Mouse (Mus musculus) stomach, embryonic 16.5 days (tissue): Measurements from ENCODE around the gene Kpna2. TPM values are rescaled to one million over a fixed set of nuclear protein-coding genes. Genes with fewer than 3 reads are reported as not detected.

ENCODE experiments used
- ATAC-seq: fragments of 200-750 bp; cut with Nextera tagmentation; 2 replicates; pipeline ENCODE4 v1.8.0; 2017; ENCODE audit warnings: moderate number of reproducible peaks, moderate TSS enrichment; ENCODE audit not compliant: insufficient read depth, low FRiP score
- H3K27ac ChIP-seq: fragments of 300-500 bp; sonication (generic); 2 replicates; pipeline ENCODE4 v1.5.1; 2014; ENCODE audit warnings: low read length
- H3K27me3 ChIP-seq: fragments of 300-500 bp; sonication (generic); 2 replicates; pipeline ENCODE4 v1.6.1; 2014; ENCODE audit warnings: low read length, control low read depth, mixed read lengths; ENCODE audit not compliant: control insufficient read depth, insufficient read depth
- H3K36me3 ChIP-seq: fragments of 300-500 bp; sonication (generic); 2 replicates; pipeline ENCODE4 v1.6.1; 2014; ENCODE audit warnings: low read length; ENCODE audit not compliant: control insufficient read depth, insufficient read depth
- H3K4me1 ChIP-seq: fragments of 300-500 bp; sonication (generic); 2 replicates; pipeline ENCODE4 v1.6.1; 2014; ENCODE audit warnings: low read length, control low read depth, mixed read lengths; ENCODE audit not compliant: control insufficient read depth, insufficient read depth
- H3K4me2 ChIP-seq: fragments of 300-500 bp; sonication (generic); 2 replicates; pipeline ENCODE4 v1.6.1; 2014; ENCODE audit warnings: low read depth, low read length, mixed read lengths
- H3K4me3 ChIP-seq: fragments of 300-500 bp; sonication (generic); replicated peaks from 2 replicates; pipeline ENCODE4 v1.5.1; 2014; ENCODE audit warnings: mild to moderate bottlenecking, low read length
- H3K9ac ChIP-seq: fragments of 300-500 bp; sonication (generic); 2 replicates; pipeline ENCODE4 v1.6.1; 2014; ENCODE audit warnings: low read length
- H3K9me3 ChIP-seq: fragments of 300-500 bp; sonication (generic); replicated peaks from 2 replicates; pipeline ENCODE4 v1.6.1; 2016; ENCODE audit warnings: low read length, control low read depth; ENCODE audit not compliant: control insufficient read depth
- WGBS: fragments of 180-500 bp; shearing (Covaris S2); extraction: QIAGEN DNeasy Blood & Tissue Kit; methylation state at CpG from one replicate; pipeline ENCODE4 v1.1.7; 2014; 5-methylcytosine and 5-hydroxymethylcytosine counted together
- polyA plus RNA-seq: library from polyadenylated mRNA; unstranded; fragments of >200 nt; fragmentation: Nextera tagmentation; extraction: Ambion mirVana; gene quantifications from 2 replicates; pipeline ENCODE4 v1.2.1, GENCODE M21; 2015

Gene Kpna2
- 297 and 327 TPM in 2 replicates for polyA plus RNA-seq

DNA sequence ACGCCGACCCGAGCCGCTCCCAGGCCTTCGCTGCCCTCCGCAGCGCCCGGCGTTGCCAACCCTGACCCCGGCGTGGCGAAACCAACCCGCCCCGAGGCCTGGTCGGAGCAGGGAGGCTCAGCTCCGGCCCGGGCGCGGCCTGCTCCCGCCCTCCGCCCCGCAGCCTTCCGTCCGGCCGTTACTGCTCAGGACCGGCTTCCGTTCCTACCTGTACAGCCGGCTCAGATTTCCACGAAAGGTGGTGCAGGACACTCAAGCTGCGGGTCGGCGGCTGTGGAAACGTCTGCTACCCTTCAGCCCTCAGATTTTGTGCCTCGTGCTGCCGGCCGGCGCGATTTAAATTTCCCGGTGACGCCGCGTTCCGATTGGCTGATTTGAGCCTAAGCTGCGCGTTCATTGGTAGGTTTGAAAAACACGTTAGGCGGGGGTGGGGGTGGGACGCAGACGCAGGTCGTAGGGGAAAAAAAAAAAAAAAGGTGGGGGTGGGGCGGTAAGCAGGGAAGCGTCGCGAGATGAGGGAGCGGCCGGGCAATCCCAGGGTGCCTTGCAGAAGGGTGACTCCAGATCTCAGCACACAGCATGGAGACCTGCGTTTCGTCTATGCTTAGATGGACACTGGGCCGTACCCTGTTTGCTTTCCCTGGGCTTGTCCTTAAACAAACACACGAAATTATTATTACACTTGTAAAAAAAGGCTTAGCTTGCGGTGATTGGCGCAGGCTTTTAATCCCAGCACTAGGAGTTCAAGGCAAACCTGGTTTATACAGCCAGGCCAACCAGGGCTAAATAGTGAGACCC is at the start of gene Kpna2:
TSS of gene Kpna2 (minus strand) at position 391 of the 798 bp plus-strand sequence.
- no peaks in the 10 kb centered on the region for H3K27me3 ChIP-seq
- H3K27ac ChIP-seq = peak within 1 kb of the TSS; percentile 92
- peak within 1 kb of the TSS; percentile 97 for H3K4me3 ChIP-seq
- WGBS = under 1% methylated on average over 60 of the region's 62 CpGs
- ATAC-seq = peak; percentile 97
- H3K4me1 ChIP-seq = peaks cover 23% of the 10 kb centered on the region
- H3K9me3 ChIP-seq = no peaks in the 10 kb centered on the region
- H3K4me2 ChIP-seq = peak within 1 kb of the TSS; percentile 62
- H3K9ac ChIP-seq = peak within 1 kb of the TSS; percentile 94
- peaks cover 19% of the 10 kb centered on the region for H3K36me3 ChIP-seq

DNA sequence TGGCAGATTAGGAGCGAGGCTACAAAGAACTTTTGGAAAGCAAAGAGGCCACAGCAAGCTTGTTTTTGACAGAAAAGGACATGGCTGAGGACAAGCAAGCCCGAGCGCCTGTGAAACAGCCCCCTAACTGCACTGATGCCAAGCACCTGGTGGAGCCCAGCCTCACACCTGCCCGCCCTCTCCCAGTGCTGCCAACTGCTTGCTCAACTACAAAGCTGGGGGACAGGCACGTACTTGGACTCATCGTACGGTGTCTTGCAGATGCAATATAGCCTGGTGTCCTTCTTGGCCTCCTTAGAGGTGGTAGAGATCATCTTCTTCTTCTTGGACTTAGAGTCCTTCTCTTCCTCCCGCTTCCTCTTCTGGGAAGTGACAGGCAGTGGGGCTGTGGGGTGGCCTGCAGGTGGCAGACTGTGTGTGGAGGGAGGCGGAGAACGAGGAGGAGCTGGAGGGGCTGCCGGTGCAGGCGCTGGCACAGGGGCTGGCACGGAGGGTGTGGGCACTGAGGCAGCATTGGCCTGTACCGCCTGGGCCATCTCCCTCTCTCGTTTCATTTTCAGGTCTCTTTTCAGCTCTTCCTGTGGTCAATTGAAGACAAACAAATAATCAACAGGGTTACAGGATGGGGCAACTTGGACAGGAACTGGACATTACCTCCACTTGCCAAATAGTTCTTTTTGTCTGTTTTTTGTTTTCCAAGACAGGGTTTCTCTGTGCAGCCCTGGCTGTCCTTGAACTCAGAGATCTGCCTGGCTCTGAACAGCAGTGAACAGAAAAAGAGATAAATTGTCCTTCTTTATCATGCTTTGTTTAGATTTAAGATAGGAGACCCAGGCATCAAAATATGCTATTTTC is 47.7 kb upstream of the Kpna2 start:
- no peak overlapping the region for H3K9ac ChIP-seq
- H3K27ac ChIP-seq = no peak overlapping the region
- H3K4me1 ChIP-seq = no peaks in the 10 kb centered on the region
- 90% methylated on average over 15 of the region's 15 CpGs for WGBS
- H3K36me3 ChIP-seq = 0 out of 2 replicates have a peak, but pooled peaks cover 7% of the 10 kb centered on the region
- no peaks in the 10 kb centered on the region for H3K9me3 ChIP-seq
- no peak for ATAC-seq
- H3K4me2 ChIP-seq = no peak overlapping the region
- H3K27me3 ChIP-seq = no peaks in the 10 kb centered on the region
- no peak overlapping the region for H3K4me3 ChIP-seq

DNA sequence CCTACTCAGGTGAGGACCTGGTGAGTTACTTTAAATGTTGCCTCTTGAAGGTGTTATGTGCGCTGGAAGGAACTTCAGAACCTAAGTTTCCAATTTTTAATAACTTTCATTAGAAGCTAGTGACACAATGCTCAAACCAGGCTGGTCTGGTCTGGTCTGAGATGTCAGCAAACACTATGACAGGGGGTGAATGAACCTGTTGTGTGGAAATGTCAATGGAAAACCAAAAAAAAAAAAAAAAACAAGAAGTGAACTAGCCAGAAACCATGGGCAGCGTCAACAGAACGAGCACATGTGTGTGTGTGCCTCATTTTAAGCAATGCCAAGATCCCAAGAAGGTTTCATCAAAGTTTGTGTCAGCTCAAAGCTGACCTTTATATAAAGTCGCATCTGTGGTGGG is 46.2 kb upstream of the Kpna2 start:
- Histone ChIP-seq H3K9me3 (no peaks in the 10 kb centered on the region), H3K27ac (peak overlapping the region; percentile 0; the same call in 1 of the 2 replicates), H3K27me3 (no peaks in the 10 kb centered on the region), H3K4me1 (no peaks in the 10 kb centered on the region), H3K9ac (no peak overlapping the region), H3K4me2 (no peak overlapping the region), H3K4me3 (no peak overlapping the region), H3K36me3 (0 out of 2 replicates have a peak, but pooled peaks cover 7% of the 10 kb centered on the region)
- WGBS = 81% methylated on average over 4 of the region's 4 CpGs
- ATAC-seq = no peak

DNA sequence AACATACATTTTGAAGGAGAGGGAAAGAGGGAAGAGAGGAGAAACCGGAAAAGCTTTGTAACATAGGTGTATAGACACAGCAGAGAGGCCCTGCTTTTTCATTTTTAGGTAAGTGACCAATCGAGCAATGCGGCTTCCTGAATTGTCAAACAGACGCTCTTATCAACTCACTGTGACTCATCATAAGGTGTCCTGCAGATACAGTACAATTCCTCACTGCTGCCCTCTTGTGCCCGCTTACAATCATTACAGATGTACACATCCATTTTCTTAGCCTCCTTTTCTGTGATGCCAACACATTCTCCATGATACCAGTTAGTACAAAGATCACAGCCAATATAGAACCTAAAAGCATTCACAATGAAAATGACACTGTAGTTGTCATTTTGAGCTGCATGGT is 45.0 kb upstream of the Kpna2 start:
- H3K4me1 ChIP-seq = no peaks in the 10 kb centered on the region
- WGBS = 33% methylated on average over 5 of the region's 5 CpGs
- no peak overlapping the region for H3K4me3 ChIP-seq
- H3K27me3 ChIP-seq = no peaks in the 10 kb centered on the region
- H3K9me3 ChIP-seq = no peaks in the 10 kb centered on the region
- H3K27ac ChIP-seq = no peak overlapping the region
- H3K36me3 ChIP-seq = peaks cover 14% of the 10 kb centered on the region; the same call in 1 of the 2 replicates
- peak; percentile 33; the same call in 1 of the 2 replicates for ATAC-seq
- no peak overlapping the region for H3K9ac ChIP-seq
- no peak overlapping the region for H3K4me2 ChIP-seq

DNA sequence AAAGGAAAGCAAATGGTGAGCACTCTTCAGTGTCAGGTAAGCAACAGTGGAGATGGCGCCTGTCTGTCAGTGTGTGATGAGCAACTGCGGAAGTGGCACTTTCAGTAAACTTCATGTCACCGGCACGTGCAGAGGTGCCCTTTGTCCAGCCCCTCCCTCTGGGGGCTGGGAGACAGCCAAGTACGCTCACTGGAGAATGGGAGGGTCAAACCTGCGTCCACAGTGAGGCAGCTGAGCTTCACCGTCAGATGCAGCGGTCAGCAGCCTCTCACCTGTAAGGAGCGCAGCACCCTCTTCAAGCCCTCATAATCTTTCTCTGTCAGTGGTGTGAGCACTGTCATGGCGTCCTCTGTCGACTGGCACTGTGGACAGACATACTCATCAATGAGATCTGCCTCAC is 44.0 kb upstream of the Kpna2 start:
- H3K9me3 ChIP-seq = no peaks in the 10 kb centered on the region
- H3K4me3 ChIP-seq = no peak overlapping the region
- no peak overlapping the region for H3K27ac ChIP-seq
- no peaks in the 10 kb centered on the region for H3K27me3 ChIP-seq
- H3K36me3 ChIP-seq = peaks cover 14% of the 10 kb centered on the region; the same call in 1 of the 2 replicates
- no peaks in the 10 kb centered on the region for H3K4me1 ChIP-seq
- no peak overlapping the region for H3K9ac ChIP-seq
- H3K4me2 ChIP-seq = no peak overlapping the region
- 88% methylated on average over 11 of the region's 11 CpGs for WGBS
- ATAC-seq = no peak

DNA sequence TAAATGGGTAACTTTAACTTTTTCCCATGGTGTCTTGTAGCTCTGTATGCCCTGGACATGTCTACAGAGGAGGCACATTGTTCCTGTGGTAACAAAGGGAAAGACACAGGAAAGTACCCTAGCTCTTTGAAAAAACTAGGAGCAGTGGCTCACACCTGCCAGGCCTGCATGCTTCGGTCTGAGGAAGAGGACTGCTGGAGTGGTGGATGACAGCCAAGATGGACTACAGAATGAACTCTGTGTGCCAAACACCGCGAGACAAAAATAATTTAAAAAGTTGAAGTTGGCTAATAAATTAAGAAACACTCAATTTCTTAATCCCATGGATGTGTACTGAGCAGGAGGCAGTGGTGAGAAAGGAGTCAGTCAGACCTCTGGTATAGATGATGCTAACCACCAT is 42.1 kb upstream of the Kpna2 start:
- H3K36me3 ChIP-seq = peaks cover 6% of the 10 kb centered on the region; the same call in 1 of the 2 replicates
- H3K27me3 ChIP-seq = no peaks in the 10 kb centered on the region
- ATAC-seq = no peak
- no peaks in the 10 kb centered on the region for H3K4me1 ChIP-seq
- H3K4me2 ChIP-seq = no peak overlapping the region
- H3K9ac ChIP-seq = no peak overlapping the region
- no peak overlapping the region for H3K27ac ChIP-seq
- no peak overlapping the region for H3K4me3 ChIP-seq
- no peaks in the 10 kb centered on the region for H3K9me3 ChIP-seq
- 84% methylated on average over 3 of the region's 3 CpGs for WGBS

DNA sequence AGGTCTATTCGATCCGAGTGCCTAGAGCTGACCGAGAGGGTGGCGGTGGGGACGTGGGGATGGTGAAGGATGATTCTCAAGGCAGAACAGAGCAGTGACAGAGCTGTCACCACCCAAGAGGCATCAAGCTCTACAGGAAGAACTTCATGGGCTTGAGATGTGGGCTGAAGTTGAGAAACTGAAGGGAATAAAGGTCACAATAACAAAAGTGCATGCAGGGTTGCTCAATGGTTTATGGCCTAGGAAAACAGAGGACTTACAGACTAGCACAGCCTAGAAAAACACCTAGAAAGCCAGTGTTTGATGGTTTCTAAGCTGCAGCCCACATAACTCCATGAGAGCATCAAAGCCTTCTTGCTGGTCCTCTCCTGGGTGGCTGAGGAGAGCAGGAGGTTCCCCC is 40.1 kb upstream of the Kpna2 start:
- no peaks in the 10 kb centered on the region for H3K4me1 ChIP-seq
- H3K9me3 ChIP-seq = no peaks in the 10 kb centered on the region
- H3K27me3 ChIP-seq = no peaks in the 10 kb centered on the region
- H3K27ac ChIP-seq = no peak overlapping the region
- no peak overlapping the region for H3K9ac ChIP-seq
- peaks cover 6% of the 10 kb centered on the region; the same call in 1 of the 2 replicates for H3K36me3 ChIP-seq
- ATAC-seq = no peak
- no peak overlapping the region for H3K4me2 ChIP-seq
- H3K4me3 ChIP-seq = no peak overlapping the region
- WGBS = 91% methylated on average over 5 of the region's 5 CpGs

DNA sequence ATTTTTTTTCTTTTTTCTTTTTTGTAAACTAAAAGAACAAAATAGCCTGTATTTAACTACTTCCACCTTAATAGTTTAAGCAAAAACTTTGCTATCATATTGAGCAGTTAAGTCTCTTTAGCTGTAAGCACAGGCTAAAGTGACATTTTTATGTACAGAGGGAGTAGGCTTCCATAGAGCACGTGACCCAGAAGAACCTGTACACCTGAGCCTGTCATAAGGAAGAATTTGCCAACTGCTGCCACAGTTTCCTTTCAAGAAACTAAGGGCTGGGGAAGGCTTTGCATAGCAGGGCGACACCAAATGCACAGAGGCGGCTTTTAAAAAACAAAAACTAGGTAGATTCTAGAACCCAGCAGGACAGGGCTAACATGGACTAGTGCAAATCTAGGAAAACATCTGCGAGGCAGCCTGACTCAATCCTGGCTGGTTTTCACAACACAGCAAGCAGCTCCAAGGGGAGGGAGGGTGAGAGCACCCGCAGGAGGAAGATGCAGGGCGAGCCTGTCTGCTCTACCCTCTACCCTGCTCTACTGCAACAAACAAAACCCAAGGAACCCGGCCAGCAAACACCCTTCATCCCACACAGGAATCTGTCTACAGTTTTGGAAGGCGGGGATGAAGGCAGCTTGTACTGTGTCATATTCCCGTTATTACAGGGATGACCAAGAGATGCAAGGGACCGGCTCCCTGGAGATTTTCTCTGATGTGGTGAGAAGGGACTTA is 34.9 kb upstream of the Kpna2 start:
- no peaks in the 10 kb centered on the region for H3K4me1 ChIP-seq
- H3K36me3 ChIP-seq = no peaks in the 10 kb centered on the region
- H3K9me3 ChIP-seq = no peaks in the 10 kb centered on the region
- WGBS = 78% methylated on average over 10 of the region's 10 CpGs
- H3K27me3 ChIP-seq = no peaks in the 10 kb centered on the region
- no peak overlapping the region for H3K4me3 ChIP-seq
- 0 out of 2 replicates have a peak overlapping the region, but pooled peaks have one; percentile 48 for H3K27ac ChIP-seq
- no peak overlapping the region for H3K4me2 ChIP-seq
- ATAC-seq = peak; percentile 62; the same call in 1 of the 2 replicates
- no peak overlapping the region for H3K9ac ChIP-seq
